Comparison of ENCODE assay signal across 22 mouse cellular contexts in the genomic region with DNA sequence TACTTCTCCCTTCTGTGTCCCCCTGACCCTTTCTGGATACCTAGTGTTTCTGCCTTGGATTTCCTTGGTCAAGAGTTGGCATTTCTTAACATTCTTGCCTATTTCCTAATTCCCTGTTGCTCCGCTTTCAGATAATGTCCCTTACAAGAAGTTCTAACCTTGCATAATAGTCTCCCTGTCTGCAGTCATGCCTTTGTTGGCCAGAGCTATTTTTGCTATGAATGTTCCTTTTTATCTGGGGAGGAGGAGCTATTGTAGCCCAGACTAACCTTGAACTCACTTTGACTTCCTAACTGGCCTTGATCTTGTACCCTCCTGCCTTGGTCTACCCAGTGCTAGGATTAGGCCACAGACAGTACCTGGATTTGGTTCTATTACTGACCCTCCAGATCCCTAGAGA. TPM values are rescaled to one million over a fixed set of nuclear protein-coding genes. Genes with fewer than 3 reads are reported as not detected.
DNase-seq lines count a peak whose midpoint lies in the region; ATAC-seq and TF ChIP-seq lines count a peak whose summit lies in the region.
"Had no signal": no experiment of that assay in that cellular context is flagged by ENCODE, and none has a peak within 500 bp of the region (broad histone marks: within the 10 kb centered on the region; RNA-seq: fewer than 3 reads in every experiment).

No protein-coding gene starts in this region.

- peak; percentile 19 for DNase-seq in kidney, adult 2 months
- DNase-seq in kidney, adult 8-10 months: no peak
- DNase-seq in adipocyte (ENCODE audit: low spot score): peak; percentile 74
- peak; percentile 50 for DNase-seq in heart, postnatal 0 days (ENCODE audit: low spot score)
- DNase-seq in kidney, adult 18-20 months: no peak
- no peak for DNase-seq in left cerebral cortex, adult 2 months (ENCODE audit: extremely low spot score in 1 of 2, low spot score in 2 of 2)
- DNase-seq: adrenal gland, postnatal 25 days; cerebellum, adult 9-10 months; liver, embryonic 13.5 days; lung, postnatal 14 days; retina, postnatal 1 day; right cerebral cortex, postnatal 4 days had no signal

- H3K4me2 ChIP-seq in heart, postnatal 0 days (ENCODE audit: low read depth, low read length): no peak overlapping the region
- H3K4me2 ChIP-seq: embryonic facial prominence, embryonic 12.5 days; kidney, embryonic 15.5 days; liver, embryonic 13.5 days; midbrain, embryonic 13.5 days had no signal

- H3K27me3 ChIP-seq in kidney, adult 2 months (replicated peaks; ENCODE audit: control insufficient read depth, insufficient read depth, low read length): no peaks in the 10 kb centered on the region
- no peaks in the 10 kb centered on the region for H3K27me3 ChIP-seq in heart, postnatal 0 days (ENCODE audit: control insufficient read depth, insufficient read depth, low read length)
- H3K27me3 ChIP-seq: embryonic facial prominence, embryonic 12.5 days; kidney, embryonic 15.5 days had no signal

- intact Hi-C loops in left cerebral cortex, adult 2 months (cut with DNase I): no loop called here

- H3K4me3 ChIP-seq in kidney, adult 2 months (ENCODE audit: insufficient read depth, low read depth, low read length): no peak overlapping the region
- H3K4me3 ChIP-seq in brown adipose tissue, adult 24 weeks (ENCODE audit: insufficient read depth, low read depth, low read length): no peak overlapping the region
- no peak overlapping the region for H3K4me3 ChIP-seq in heart, postnatal 0 days (ENCODE audit: low read depth, low read length)
- H3K4me3 ChIP-seq in left cerebral cortex, adult 2 months: no peak overlapping the region
- H3K4me3 ChIP-seq: embryonic facial prominence, embryonic 12.5 days; kidney, embryonic 15.5 days; liver, embryonic 13.5 days; midbrain, embryonic 13.5 days had no signal

- no peak for TF ChIP-seq CTCF in kidney, adult 2 months (conservative IDR thresholded peaks at IDR 0.05; ENCODE audit: insufficient read depth, insufficient read length, low read depth, low read length)
- no peak for TF ChIP-seq CTCF in heart, postnatal 0 days (IDR thresholded peaks at IDR 0.05; ENCODE audit: low read depth)
- TF ChIP-seq CTCF in left cerebral cortex, adult 2 months (IDR thresholded peaks at IDR 0.05): no peak

- no peaks in the 10 kb centered on the region for H3K4me1 ChIP-seq in kidney, adult 2 months (ENCODE audit: control insufficient read depth, insufficient read depth, low read length)
- H3K4me1 ChIP-seq in brown adipose tissue, adult 24 weeks (ENCODE audit: control insufficient read depth, insufficient read depth, insufficient read length, low read length): peaks cover 3% of the 10 kb centered on the region
- no peaks in the 10 kb centered on the region; the same call in 1 of the 2 replicates for H3K4me1 ChIP-seq in heart, postnatal 0 days (ENCODE audit: control insufficient read depth, insufficient read depth)
- H3K4me1 ChIP-seq: midbrain, embryonic 13.5 days had no signal

- H3K9ac ChIP-seq in heart, postnatal 0 days (replicated peaks; ENCODE audit: low read depth, low read length): 0 out of 2 replicates have a peak overlapping the region, but pooled peaks have one; percentile 14
- H3K9ac ChIP-seq: embryonic facial prominence, embryonic 12.5 days; kidney, embryonic 15.5 days; liver, embryonic 13.5 days; midbrain, embryonic 13.5 days had no signal

- H3K27ac ChIP-seq in kidney, adult 2 months (ENCODE audit: insufficient read depth, low read depth, low read length): no peak overlapping the region
- peak overlapping the region; percentile 100 for H3K27ac ChIP-seq in brown adipose tissue, adult 24 weeks (replicated peaks; ENCODE audit: low read depth, low read length)
- H3K27ac ChIP-seq in heart, postnatal 0 days (ENCODE audit: low read depth): peak overlapping the region; percentile 87
- H3K27ac ChIP-seq in left cerebral cortex, adult 2 months: no peak overlapping the region
- H3K27ac ChIP-seq: embryonic facial prominence, embryonic 12.5 days; kidney, embryonic 15.5 days; liver, embryonic 13.5 days; midbrain, embryonic 13.5 days had no signal

- TF ChIP-seq POLR2A in kidney, adult 2 months (IDR thresholded peaks at IDR 0.05; ENCODE audit: low read depth, low read length): no peak

- 84% methylated on average over 1 of the region's 1 CpGs for WGBS in kidney, adult 2 months
- 41% methylated on average over 1 of the region's 1 CpGs for WGBS in heart, postnatal 0 days

- 0 out of 2 replicates have a peak, but pooled peaks cover 6% of the 10 kb centered on the region for H3K9me3 ChIP-seq in heart, postnatal 0 days (replicated peaks; ENCODE audit: control insufficient read depth, low read length)
- H3K9me3 ChIP-seq: embryonic facial prominence, embryonic 12.5 days; kidney, embryonic 15.5 days; liver, embryonic 13.5 days had no signal

- peak; percentile 50; the same call in 1 of the 2 replicates for ATAC-seq in heart, postnatal 0 days (ENCODE audit: insufficient read depth, low read depth)
- ATAC-seq in erythroblast, adult 5-6 weeks (replicated peaks; ENCODE audit: low FRiP score, poor library complexity, severe bottlenecking): no peak
- ATAC-seq: midbrain, embryonic 13.5 days had no signal

- TF ChIP-seq EP300 in heart, postnatal 0 days (IDR thresholded peaks at IDR 0.05; ENCODE audit: low read depth): no peak

- no peaks in the 10 kb centered on the region for H3K36me3 ChIP-seq in kidney, adult 2 months (ENCODE audit: control insufficient read depth, insufficient read depth, low read length)
- no peaks in the 10 kb centered on the region for H3K36me3 ChIP-seq in heart, postnatal 0 days (replicated peaks; ENCODE audit: control insufficient read depth, insufficient read depth, low read length)
- H3K36me3 ChIP-seq: embryonic facial prominence, embryonic 12.5 days; kidney, embryonic 15.5 days; liver, embryonic 13.5 days; midbrain, embryonic 13.5 days had no signal

RNA-seq across cellular contexts. Expression of a gene that starts 5.6 kb away (rescaled TPM):
- polyA plus RNA-seq in kidney, adult 2 months (2012; rRNA removed): 100 and 107 TPM in 2 replicates
- 326 and 453 TPM in 2 replicates for polyA plus RNA-seq in brown adipose tissue, adult 24 weeks (2012; ENCODE audit: insufficient read depth, insufficient read length, missing spikeins)
- 353 and 356 TPM in 2 replicates for total RNA-seq in heart, postnatal 0 days (2014; rRNA removed; ENCODE audit: low replicate concordance)
- 68.9 and 71.0 TPM in 2 replicates for polyA plus RNA-seq in heart, postnatal 0 days (2015; fragmentation: Nextera tagmentation; extraction: Ambion mirVana)
- 0.96 and 1.5 TPM in 2 replicates for total RNA-seq in erythroblast, adult 5-6 weeks (2015; ENCODE audit: low replicate concordance)
- 7.3 and 11.6 TPM in 2 replicates for total RNA-seq in erythroblast, adult 5-6 weeks (2017; ENCODE audit: low replicate concordance)
- 100 to 1,000 TPM; 141 to 149 TPM for total RNA-seq in left cerebral cortex, adult 2 months (2021)

RNA-seq across cellular contexts. Expression of a gene that starts 26.3 kb away (rescaled TPM):
- 0.34 and 1.1 TPM in 2 replicates for polyA plus RNA-seq in kidney, adult 2 months (2012; rRNA removed)
- polyA plus RNA-seq in brown adipose tissue, adult 24 weeks (2012; ENCODE audit: insufficient read depth, insufficient read length, missing spikeins): 2.3 and 2.7 TPM in 2 replicates
- not detected in 2 replicates for total RNA-seq in heart, postnatal 0 days (2014; rRNA removed; ENCODE audit: low replicate concordance)
- not detected in 2 replicates for polyA plus RNA-seq in heart, postnatal 0 days (2015; fragmentation: Nextera tagmentation; extraction: Ambion mirVana)
- not detected in 2 replicates for total RNA-seq in erythroblast, adult 5-6 weeks (2015; ENCODE audit: low replicate concordance)
- total RNA-seq in erythroblast, adult 5-6 weeks (2017; ENCODE audit: low replicate concordance): 0.42 and 0.43 TPM in 2 replicates
- total RNA-seq in left cerebral cortex, adult 2 months (2021): under 1 TPM in 1 of 2 experiments, not detected in 1; 0.54 TPM
- total RNA-seq: gastrocnemius, adult 8-10 months; left cerebral cortex, postnatal 25 days; MEL had no signal
- polyA plus RNA-seq: forebrain, embryonic 11.5 days; hindbrain, embryonic 11.5 days; liver, embryonic 13.5 days; midbrain, embryonic 13.5 days had no signal

RNA-seq across cellular contexts. Expression of a gene that starts 27.9 kb away (rescaled TPM):
- polyA plus RNA-seq in kidney, adult 2 months (2012; rRNA removed): 0.23 and 0.41 TPM in 2 replicates
- not detected in 2 replicates for polyA plus RNA-seq in brown adipose tissue, adult 24 weeks (2012; ENCODE audit: insufficient read depth, insufficient read length, missing spikeins)
- total RNA-seq in heart, postnatal 0 days (2014; rRNA removed; ENCODE audit: low replicate concordance): not detected in 2 replicates
- not detected in 2 replicates for polyA plus RNA-seq in heart, postnatal 0 days (2015; fragmentation: Nextera tagmentation; extraction: Ambion mirVana)
- total RNA-seq in erythroblast, adult 5-6 weeks (2015; ENCODE audit: low replicate concordance): not detected in 2 replicates
- 0.60 TPM in 1 of 2 replicates, not detected in the other for total RNA-seq in erythroblast, adult 5-6 weeks (2017; ENCODE audit: low replicate concordance)
- total RNA-seq in left cerebral cortex, adult 2 months (2021): under 1 TPM in 1 of 2 experiments, not detected in 1; 0.56 TPM
- total RNA-seq: adrenal gland, postnatal 25 days; gastrocnemius, adult 8-10 months; left cerebral cortex, postnatal 25 days; MEL had no signal
- polyA plus RNA-seq: liver, embryonic 13.5 days had no signal

RNA-seq across cellular contexts. Expression of a gene that starts 37.2 kb away (rescaled TPM):
- polyA plus RNA-seq in kidney, adult 2 months (2012; rRNA removed): 60.5 and 75.3 TPM in 2 replicates
- polyA plus RNA-seq in brown adipose tissue, adult 24 weeks (2012; ENCODE audit: insufficient read depth, insufficient read length, missing spikeins): 16.0 and 16.4 TPM in 2 replicates
- total RNA-seq in heart, postnatal 0 days (2014; rRNA removed; ENCODE audit: low replicate concordance): 14.8 and 48.9 TPM in 2 replicates
- 18.1 and 18.6 TPM in 2 replicates for polyA plus RNA-seq in heart, postnatal 0 days (2015; fragmentation: Nextera tagmentation; extraction: Ambion mirVana)
- total RNA-seq in erythroblast, adult 5-6 weeks (2015; ENCODE audit: low replicate concordance): 0.77 and 3.1 TPM in 2 replicates
- 0.28 and 0.68 TPM in 2 replicates for total RNA-seq in erythroblast, adult 5-6 weeks (2017; ENCODE audit: low replicate concordance)
- total RNA-seq in left cerebral cortex, adult 2 months (2021): 10 to 100 TPM; 33.9 to 34.0 TPM

RNA-seq across cellular contexts. Expression of a gene that starts 45.1 kb away (rescaled TPM):
- polyA plus RNA-seq in kidney, adult 2 months (2012; rRNA removed): 0.53 and 1.2 TPM in 2 replicates
- 0.63 TPM in 1 of 2 replicates, not detected in the other for polyA plus RNA-seq in brown adipose tissue, adult 24 weeks (2012; ENCODE audit: insufficient read depth, insufficient read length, missing spikeins)
- 0.27 and 2.4 TPM in 2 replicates for total RNA-seq in heart, postnatal 0 days (2014; rRNA removed; ENCODE audit: low replicate concordance)
- polyA plus RNA-seq in heart, postnatal 0 days (2015; fragmentation: Nextera tagmentation; extraction: Ambion mirVana): 0.11 TPM in 2 replicates
- 3.1 and 5.4 TPM in 2 replicates for total RNA-seq in erythroblast, adult 5-6 weeks (2015; ENCODE audit: low replicate concordance)
- 3.4 and 9.8 TPM in 2 replicates for total RNA-seq in erythroblast, adult 5-6 weeks (2017; ENCODE audit: low replicate concordance)
- total RNA-seq in left cerebral cortex, adult 2 months (2021): 10 to 100 TPM; 44.7 to 50.3 TPM

Comparison
In these comparisons a context has a peak if more than half of its experiments do, and no peak if none do; other contexts are left out.
1. DNase-seq: peak in kidney, adult 2 months (single experiment), adipocyte (single experiment) and heart, postnatal 0 days (single experiment); none in kidney, adult 8-10 months (0 of 2), kidney, adult 18-20 months (single experiment) and left cerebral cortex, adult 2 months (0 of 2).
2. H3K27ac ChIP-seq: peak in brown adipose tissue, adult 24 weeks (single experiment) and heart, postnatal 0 days (single experiment); none in kidney, adult 2 months (single experiment) and left cerebral cortex, adult 2 months (single experiment).
3. RNA of a gene that starts 5.6 kb away (total RNA-seq): 353 to 356 TPM in heart, postnatal 0 days and 141 to 149 TPM in left cerebral cortex, adult 2 months; 0.96 to 11.6 TPM in erythroblast, adult 5-6 weeks; every median in the first group is over 10 times any median in the second.